Mouse (Mus musculus): ENCODE results near the gene A630076J17Rik. TPM values are rescaled to one million over a fixed set of nuclear protein-coding genes. Genes with fewer than 3 reads are reported as not detected.

Gene A630076J17Rik
- polyA plus RNA-seq, 2 experiments from 2014 or later: not detected

GRCm38 (mm10) chr3:107278479-107279269, 48.3 kb downstream of the A630076J17Rik start, which contains the start of gene Lamtor5:
Gene Lamtor5 (plus strand): TSS chr3:107278858.
- peak; percentile 90 for ATAC-seq

Other genes starting within 250 kb of the A630076J17Rik start
- 10 to 100 TPM in 1 of 2 experiments, 1 to 10 TPM in 1; 9.8 to 15.2 TPM for gene Kcna3, start 194.4 kb upstream of the A630076J17Rik start, polyA plus RNA-seq (2017; shearing (Covaris generic))
- gene Kcna2, start 129.5 kb upstream of the A630076J17Rik start, polyA plus RNA-seq (2017; shearing (Covaris generic)): under 1 TPM; 0.35 to 0.76 TPM
- gene Kcna10, start 47.6 kb upstream of the A630076J17Rik start, polyA plus RNA-seq (2017; shearing (Covaris generic)): not detected
- under 1 TPM in 1 of 2 experiments, not detected in 1; 0.43 TPM for gene Cym, start 8.9 kb upstream of the A630076J17Rik start, polyA plus RNA-seq (2017; shearing (Covaris generic))
- not detected for gene Prok1, start 9.1 kb downstream of the A630076J17Rik start, polyA plus RNA-seq (2017; shearing (Covaris generic))
- gene Lamtor5, start 48.2 kb downstream of the A630076J17Rik start, polyA plus RNA-seq (2017; shearing (Covaris generic)): 100 to 1,000 TPM; 178 to 209 TPM
- 1 to 10 TPM; 1.5 to 1.9 TPM for gene Slc16a4, start 60.6 kb downstream of the A630076J17Rik start, polyA plus RNA-seq (2017; shearing (Covaris generic))
- gene Rbm15, start 103.1 kb downstream of the A630076J17Rik start, polyA plus RNA-seq (2017; shearing (Covaris generic)): 10 to 100 TPM; 11.6 to 19.8 TPM
- gene Kcnc4, start 228.9 kb downstream of the A630076J17Rik start, polyA plus RNA-seq (2017; shearing (Covaris generic)): not detected